Mouse (Mus musculus): ENCODE data around the gene Fam19a1.

The Fam19a1 gene

DNA sequence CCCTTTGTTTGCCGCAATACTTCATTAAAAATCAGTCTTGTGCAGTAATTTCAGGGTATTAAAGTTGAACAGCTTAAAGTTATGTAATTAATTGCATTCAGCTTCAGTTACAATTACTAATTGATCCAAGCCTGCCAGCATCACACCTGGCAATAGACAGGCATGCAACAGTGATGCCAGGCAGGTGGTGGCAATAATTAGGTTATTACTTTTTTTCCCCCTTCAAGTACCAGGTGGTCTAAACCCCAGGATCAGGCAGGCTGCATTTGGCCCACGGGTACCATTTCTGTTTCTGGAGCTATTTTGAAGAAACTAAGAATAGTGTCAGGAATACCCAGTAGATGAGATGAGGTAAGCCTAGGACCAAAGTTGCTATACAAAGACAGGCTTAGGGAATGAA lies 141.9 kb downstream of the Fam19a1 start:
- no peak for ATAC-seq (ENCODE audit: low TSS enrichment)

DNA sequence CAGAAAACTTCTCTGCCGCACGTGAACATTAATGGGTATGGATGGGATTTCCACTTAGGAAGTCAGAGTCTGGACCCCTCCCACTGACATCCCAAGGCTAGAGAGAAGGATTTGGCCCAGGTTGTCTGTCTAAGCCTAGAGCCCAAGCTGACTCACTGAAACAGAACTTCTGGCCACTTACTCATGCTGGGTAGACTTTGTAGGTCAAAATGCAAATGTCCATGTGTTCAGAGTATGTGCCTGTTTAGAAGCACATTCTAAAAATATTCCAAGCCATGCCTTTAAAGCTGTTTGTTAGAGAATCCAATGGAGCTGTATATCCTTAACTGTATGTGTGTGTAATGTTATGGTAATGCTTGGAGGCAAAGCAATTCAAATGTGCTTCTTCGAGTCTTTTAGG lies 145.7 kb downstream of the Fam19a1 start:
- peak; percentile 93 for ATAC-seq (ENCODE audit: low TSS enrichment)

DNA sequence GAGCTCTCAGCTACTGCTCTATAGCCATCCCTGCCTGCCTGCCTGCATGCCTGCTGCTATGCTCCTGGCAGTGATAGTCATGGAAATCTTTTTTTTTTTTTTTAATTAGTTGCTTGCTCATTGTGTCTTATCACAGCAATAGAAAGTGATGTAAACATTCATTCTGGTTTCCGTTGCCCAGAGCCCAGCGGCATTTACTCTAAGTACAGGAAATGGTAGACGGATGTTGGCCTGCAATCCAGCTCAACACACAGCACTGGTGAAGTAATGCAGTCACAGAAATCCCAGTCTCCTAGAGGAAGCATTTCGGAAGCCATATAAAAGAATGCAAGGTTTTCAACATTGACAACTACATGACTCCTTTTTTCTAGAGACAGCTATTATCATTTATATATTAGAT lies 153.5 kb downstream of the Fam19a1 start:
- ATAC-seq (ENCODE audit: low TSS enrichment) = no peak

DNA sequence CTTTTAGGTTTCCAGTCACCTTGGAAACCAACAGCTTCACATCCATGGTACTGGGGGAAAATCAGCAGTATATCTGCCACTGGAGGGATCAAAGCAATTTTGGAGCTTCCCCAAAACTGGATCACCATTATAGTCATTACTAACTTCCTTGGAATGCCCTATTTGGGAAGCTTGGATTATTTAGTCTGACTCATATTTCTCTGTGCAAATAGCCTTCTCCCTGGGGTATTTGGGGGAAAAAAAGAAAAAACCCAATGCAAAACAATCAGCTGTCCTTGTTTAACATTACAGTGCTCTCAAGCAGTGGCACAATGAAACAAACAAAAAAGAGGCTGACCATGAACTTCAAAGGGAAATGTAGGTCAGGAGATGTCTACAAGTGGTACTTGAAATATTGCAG lies 155.8 kb downstream of the Fam19a1 start:
- ATAC-seq (ENCODE audit: low TSS enrichment) = no peak

DNA sequence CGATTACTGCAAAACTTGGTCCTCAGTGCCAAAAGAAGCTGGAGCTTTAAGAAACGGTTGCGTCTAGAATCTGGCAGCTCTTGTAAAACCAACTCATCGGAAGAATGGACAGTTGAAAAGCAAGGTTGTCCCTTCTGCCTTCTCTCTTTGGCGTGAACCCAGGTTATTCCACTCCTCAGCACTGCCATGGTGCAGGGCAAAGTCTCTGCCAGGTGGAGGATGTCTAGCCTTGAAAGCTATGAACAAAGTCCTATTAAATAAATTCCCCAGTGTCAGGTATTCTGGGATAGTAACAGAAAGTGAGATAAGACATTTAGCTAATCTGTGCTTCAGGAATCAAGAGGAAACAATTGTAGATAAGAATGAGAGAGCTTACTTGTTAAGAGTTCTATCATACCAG lies 157.5 kb downstream of the Fam19a1 start:
- ATAC-seq (ENCODE audit: low TSS enrichment) = no peak

DNA sequence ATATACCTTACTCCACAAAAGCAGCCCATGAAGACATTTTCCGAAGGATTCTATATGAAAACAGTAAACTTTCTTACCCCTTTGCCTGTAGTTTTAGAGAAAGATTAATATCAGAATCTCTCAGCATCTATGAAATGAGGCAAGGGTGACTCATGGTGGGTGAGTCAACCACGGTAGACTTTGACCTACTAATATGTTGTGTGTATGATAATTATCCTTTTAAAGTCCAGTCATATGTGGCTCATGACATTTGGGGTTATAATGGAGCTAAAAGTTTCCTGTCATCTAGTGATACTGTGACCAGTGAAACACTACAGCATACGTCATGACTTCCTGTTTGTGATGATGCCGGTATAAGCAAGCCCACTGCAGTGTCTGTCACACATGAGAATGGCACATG lies 170.8 kb downstream of the Fam19a1 start:
- no peak for ATAC-seq (ENCODE audit: low TSS enrichment)

DNA sequence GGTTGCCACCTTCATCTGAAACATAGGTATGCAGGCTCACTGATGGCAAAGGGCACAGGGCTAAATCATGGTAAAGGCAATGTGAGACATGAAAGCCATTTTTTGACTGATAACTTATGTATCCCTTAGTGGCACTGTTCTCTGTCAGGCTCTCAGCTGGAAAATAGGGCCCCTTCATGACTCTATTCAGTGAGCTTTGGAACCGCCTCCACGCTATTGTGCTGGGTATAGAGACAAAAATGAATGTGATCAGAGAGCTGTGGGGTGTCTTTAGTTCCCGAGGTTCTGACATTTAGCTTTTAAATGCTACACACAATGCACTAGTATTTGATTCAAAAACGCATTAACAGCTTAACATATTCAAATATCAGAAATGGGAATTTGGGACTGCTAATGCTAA lies 171.6 kb downstream of the Fam19a1 start:
- no peak for ATAC-seq (ENCODE audit: low TSS enrichment)

DNA sequence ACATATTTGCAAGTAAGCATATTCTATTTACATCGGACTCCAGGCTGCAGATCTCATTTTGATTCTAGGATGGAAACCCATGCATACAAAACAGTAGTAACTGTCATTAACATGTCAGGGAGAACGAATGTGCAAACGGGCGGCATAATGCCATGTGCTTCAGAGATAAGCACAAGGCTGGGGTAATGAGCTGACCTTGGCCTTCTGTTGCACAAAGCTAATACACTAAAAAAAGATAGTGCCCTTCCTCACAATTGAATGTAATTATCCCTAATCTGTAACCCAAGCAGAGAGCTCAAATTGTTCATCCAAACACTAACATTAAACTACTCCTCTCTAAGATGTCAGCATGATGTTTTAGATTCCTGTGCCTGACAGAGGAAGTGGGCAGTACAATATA lies 173.3 kb downstream of the Fam19a1 start:
- no peak for ATAC-seq (ENCODE audit: low TSS enrichment)

DNA sequence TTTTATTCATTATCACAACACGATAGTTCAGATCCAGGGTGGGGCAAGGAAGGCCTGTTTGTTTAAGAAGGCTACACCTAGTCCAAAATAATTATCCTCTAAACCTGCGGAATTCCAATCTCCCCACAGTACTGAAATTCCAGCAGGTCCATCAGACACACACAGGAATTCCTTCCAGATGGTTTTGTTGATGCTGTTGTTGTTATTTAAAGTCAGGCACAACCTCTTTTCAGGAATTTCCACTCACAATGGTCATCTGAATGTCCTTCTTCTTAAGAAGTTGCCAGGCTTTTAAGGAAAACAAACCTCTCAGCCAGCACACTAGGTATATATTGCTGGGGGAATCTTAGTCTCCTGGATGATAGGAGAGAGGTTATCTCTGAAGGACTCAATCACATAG lies 174.4 kb downstream of the Fam19a1 start:
- no peak for ATAC-seq (ENCODE audit: low TSS enrichment)

DNA sequence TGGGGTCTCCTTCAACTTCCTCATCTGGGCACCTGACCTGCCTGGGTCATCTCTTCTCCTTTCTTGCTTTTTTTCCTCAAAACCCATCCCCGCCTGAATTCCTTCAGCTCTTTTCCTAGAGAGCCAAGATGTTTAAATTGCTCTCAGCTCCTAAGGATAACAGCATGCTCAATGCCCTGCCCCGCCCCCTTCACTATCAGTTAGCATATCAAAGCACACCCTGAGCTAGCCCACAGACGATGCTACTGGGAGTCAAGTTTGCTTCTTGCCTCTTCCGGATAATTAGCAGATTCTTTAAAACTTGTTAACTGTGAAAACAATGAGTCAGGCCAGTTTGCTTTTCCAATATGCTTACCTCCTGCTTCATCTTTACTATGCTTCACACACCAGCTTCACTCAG lies 176.7 kb downstream of the Fam19a1 start:
- no peak for ATAC-seq (ENCODE audit: low TSS enrichment)

DNA sequence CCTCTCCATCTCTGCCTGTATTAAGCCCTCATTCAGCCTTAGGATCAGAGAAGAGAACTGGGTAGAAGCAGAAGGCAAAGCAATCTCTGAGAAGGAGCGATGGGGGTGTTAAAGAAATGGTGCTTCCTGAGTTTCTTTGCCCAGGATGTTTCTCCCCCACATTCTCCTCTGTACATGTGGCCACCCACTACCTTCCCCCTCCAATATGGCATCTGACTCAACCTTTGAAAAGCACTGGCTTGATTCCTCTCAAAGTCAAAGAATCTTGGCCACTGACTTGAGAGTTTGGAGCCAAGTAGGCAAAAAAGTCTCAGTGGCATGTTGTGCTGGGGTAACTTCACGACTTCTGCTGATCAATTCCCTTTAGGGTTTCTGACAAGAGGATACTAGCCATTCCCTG lies 234.5 kb downstream of the Fam19a1 start:
- ATAC-seq (ENCODE audit: low TSS enrichment) = peak; percentile 38; the same call in 1 of the 2 replicates

DNA sequence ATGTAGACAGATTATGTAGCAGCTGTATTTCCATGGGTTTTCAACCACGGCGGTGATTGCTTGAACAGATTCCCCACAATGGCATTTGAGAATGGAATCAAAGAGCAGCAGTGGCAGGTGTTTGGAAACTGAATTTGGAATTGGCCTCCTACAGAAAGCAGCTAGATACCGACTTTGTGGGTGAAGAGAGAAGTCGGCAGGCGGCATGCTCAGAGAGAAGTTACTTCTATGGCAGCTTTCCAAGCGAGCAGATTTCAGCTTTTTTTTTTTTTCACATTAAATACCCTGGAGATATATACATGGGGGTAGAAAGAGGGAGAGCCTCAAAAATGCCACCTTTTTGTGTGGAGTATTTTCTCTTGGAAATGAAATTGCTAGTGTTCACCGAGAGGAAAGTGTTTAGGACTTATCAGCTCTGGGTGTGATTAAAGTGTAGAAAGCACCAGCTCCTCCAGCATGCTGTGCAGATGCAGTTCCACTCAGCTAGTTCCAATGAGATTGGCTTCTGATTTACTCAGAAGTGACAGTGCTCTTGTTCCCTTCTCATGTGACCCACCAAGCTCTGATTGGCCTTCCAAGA lies 236.6 kb downstream of the Fam19a1 start:
- peak; percentile 95 for ATAC-seq (ENCODE audit: low TSS enrichment)

DNA sequence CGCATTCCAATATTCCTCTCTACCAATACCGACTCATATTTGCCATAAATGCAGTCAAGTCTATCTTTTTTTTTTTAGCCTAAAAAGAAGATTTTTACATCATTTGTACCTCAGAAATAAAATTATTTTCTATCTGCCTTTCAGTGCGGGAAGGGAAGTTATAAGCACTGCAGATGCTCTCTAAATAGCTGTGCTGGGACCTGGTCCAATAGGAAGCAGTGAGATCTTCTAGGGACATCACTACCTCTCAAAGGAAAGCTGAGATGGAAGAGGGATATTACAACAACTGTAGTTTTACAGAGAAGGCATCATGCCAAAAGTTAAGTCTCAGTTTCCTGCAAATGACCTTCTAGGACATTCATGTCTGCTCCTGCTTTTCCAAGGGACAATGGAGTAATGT lies 256.6 kb downstream of the Fam19a1 start:
- peak; percentile 62 for ATAC-seq (ENCODE audit: low TSS enrichment)

DNA sequence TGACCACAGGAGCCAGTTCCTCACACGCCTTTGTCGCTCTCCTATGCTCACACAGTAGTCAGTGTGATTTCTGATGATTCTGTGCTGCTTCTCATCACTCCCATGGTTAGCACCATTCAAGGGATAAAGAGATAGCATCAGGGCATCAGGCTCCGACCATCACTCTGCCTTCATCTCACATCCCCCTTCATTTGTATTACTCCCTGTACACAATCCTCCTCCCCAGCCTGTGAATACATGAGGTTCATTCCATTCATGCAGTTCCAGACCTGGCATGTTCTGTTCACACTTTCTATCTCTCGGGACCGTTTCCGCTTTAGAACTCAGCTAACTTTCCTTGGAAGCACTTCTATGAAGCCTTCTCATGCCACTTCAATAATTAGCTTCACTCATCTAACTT lies 259.9 kb downstream of the Fam19a1 start:
- ATAC-seq (ENCODE audit: low TSS enrichment) = no peak

DNA sequence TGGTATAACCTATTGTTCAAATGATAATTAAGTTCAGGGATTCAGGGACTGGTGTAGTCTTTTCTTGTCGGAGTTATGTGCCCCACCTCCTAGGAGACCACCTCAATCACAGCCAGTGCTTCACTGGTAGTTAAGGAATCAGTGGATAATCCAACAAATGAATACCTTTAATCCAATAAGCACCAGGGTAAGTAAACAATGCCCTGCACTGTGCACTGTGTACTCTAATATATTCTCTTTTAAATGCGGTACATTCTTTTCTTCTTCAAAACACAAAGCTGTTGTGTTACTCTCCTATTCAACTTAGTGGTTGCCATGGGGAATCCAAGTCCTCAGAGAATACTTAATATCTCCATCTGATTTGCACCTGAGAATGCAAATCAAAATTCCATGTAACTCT lies 260.3 kb downstream of the Fam19a1 start:
- no peak for ATAC-seq (ENCODE audit: low TSS enrichment)

DNA sequence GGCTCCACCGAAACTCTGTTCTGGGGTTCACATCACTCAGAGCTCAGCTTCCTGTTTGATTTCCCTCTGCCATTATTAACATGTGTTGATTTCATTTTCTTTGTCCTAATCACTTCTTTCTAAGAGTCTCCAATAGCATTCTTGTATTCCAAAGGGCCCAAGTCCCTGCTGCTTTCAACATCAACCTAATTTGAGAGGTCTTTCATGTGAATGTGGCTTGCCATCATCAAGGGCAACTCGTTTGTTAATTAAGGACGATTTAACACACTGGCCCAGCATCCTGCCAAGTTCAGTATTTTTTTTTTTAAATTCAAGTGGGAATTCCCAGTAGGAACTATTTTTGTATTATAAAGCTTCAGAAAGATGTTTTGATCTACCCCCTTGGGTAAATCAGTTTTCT lies 263.8 kb downstream of the Fam19a1 start:
- no peak for ATAC-seq (ENCODE audit: low TSS enrichment)

DNA sequence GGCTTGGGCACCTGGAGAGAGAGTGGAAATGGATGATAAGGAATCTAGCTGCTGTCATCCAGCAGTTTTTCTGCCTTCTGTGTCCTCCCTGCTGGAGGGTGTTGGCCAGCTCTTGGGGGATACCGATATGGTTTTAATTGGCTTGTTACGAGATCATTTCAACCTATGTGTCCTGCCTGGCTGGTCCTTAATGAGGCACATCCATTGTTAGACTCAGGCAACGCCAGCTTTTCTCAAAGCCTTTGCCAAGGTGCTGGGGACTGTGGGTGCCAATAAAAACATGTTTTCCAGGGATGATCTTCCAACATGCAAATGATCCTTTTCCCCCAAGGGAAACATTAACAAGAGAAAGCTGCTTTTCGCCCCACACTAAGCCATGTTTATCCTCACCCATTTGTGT lies 266.3 kb downstream of the Fam19a1 start:
- ATAC-seq (ENCODE audit: low TSS enrichment) = no peak

DNA sequence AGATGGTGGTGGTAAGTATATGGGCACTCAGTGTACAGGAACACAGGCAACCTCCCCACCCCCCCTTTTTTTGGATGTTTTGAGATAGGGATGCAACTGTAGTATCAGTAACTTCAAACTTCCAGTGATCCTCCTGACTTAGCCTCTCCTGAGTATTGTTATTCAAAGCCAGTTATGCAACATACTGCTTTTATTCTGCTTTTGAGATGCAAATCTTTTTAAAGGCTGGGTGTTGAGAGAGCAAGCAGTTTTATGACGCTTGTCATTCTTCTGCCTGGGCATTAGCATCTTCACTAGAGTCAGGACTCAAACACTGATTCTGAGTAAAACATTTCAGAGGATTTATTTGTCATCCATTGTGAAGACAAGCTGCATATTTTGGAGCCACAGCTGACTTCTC lies 271.5 kb downstream of the Fam19a1 start:
- no peak for ATAC-seq (ENCODE audit: low TSS enrichment)

DNA sequence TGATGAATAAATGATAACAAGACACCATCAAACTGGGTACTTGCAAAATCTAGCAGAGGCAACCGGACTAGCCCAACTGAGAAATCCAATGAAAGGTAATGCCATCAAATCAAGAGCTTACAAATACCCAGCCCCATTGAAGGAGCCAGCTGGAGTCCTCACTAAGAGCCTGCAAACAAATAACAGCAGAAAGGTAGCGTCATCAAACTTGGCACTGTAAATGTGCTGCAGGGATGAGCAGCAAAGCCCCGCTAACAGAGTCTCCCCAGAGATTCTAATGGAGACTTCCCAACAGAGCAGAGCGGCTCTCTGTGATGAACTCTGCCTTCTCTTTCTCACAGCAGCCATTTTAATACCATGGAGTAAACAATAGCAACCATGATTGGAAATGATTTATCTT lies 305.9 kb downstream of the Fam19a1 start:
- no peak for ATAC-seq (ENCODE audit: low TSS enrichment)

DNA sequence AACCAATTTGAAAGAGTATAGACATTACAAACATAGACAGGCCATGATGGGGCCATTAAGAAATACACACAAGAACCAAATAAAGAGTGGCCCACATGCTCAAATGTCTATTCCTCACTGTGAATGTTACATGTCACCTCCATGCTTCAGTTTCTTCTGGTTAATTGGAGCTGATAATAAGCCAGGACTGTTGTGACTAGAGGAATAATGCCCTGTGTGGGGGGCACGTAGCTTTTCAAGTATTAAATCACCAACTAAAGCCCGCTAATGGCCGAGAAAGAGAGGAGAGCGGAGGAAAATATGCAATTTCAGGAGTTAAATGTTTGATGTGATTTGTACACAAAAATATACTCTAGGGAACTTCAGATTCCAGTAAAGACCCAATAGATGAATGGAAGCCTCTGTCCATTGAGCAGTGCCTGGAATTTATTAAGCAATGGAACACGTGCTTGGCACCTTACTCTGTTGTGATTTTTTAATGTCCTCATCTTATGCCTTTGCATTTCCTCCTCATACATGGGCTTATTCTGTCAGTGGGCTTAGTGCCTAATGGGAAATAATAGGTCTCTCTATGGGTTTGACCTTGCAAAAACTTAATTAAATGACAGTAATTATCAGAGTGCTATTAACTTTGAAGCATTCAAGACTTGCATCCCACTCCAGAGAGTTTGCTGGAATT lies 306.9 kb downstream of the Fam19a1 start:
- no peak for ATAC-seq (ENCODE audit: low TSS enrichment)

DNA sequence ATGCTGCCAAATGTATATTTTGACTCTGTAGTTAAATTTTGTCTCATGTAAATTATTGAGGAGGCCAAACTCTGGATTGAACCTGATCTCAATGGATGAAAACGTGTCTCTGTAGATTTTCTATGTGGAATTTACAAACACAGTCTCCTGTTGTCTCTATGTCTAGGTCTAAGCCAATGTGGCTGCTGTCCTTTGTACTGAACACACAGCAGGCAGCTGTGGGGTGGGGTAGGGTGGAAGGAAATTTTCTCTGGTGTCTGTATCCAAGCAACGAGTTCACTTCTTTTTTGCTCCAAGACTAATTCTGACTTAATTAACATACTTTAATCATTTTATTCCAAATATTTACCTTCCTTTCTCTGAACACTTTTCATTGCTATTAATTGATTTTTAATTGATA lies 307.6 kb downstream of the Fam19a1 start:
- ATAC-seq (ENCODE audit: low TSS enrichment) = no peak

DNA sequence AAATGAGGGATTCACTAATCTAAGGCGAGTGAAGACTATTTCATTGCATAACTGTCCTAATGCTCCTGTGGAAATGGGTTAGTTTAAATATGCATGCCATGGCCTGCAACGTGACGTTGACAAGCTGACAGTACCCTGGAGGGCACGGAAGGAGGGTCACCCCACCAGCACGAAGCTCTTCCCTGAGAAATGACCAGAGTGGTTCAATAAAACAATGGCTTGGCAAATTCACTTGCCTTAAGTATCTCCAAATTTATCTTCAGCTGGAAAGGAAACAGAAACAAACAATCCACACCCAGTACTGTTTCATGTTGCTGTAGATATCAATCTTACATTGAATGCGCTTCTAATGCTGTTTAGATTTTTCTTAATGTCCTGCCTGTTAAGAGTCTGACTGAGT lies 316.4 kb downstream of the Fam19a1 start:
- ATAC-seq (ENCODE audit: low TSS enrichment) = no peak

DNA sequence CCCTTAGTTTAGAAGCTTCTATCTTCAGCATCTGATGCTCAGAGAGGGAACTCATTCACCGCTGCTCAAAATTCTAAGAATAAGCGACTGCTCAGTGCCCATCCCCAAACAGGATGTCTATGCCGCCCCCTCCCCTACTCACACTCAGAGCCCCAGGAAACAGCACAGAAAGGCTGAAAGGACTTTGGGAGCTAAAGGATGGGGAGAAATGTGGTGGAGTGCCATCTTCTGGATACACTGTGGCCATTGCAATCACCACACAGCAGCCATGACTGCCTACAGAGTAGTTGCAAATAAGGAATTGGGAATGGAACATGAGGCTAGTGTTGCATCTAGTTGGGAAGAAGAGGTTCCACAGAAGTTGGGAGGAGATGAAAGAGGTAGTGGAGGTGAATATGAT lies 319.4 kb downstream of the Fam19a1 start:
- ATAC-seq (ENCODE audit: low TSS enrichment) = peak; percentile 96

DNA sequence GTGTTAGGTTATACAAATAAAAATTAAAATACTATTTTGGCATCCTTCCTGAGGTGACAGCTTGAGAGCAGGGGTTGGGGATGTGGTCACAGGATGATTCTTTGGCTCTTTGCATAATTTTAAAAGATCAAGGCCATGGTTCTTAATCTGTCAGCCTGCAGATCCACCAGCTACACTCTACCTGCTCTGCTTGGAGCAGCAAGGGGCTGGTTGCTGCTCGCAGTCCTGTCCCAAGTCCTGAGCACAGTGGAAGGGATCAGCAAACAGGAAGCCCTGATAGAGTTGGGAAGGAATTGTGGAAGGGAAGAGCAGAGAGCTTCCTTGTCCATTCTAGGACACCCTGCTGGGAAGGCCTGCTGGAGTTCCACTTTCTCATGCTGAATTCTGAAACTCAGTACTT lies 320.9 kb downstream of the Fam19a1 start:
- ATAC-seq (ENCODE audit: low TSS enrichment) = no peak
